Mouse (Mus musculus) stomach, embryonic 16.5 days (tissue): ENCODE measurements around the gene Atxn7l1. TPM values are rescaled to one million over a fixed set of nuclear protein-coding genes. Genes with fewer than 3 reads are reported as not detected.
A peak's percentile ranks its signal among the peaks of the same experiment; 100 is the strongest.

ENCODE experiments used
- ATAC-seq: fragments of 200-750 bp; cut with Nextera tagmentation; 2 replicates; pipeline ENCODE4 v1.8.0; 2017; ENCODE audit warnings: moderate number of reproducible peaks, moderate TSS enrichment; ENCODE audit not compliant: insufficient read depth, low FRiP score
- H3K27ac ChIP-seq: fragments of 300-500 bp; sonication (generic); 2 replicates; pipeline ENCODE4 v1.5.1; 2014; ENCODE audit warnings: low read length
- H3K27me3 ChIP-seq: fragments of 300-500 bp; sonication (generic); 2 replicates; pipeline ENCODE4 v1.6.1; 2014; ENCODE audit warnings: low read length, control low read depth, mixed read lengths; ENCODE audit not compliant: control insufficient read depth, insufficient read depth
- H3K36me3 ChIP-seq: fragments of 300-500 bp; sonication (generic); 2 replicates; pipeline ENCODE4 v1.6.1; 2014; ENCODE audit warnings: low read length; ENCODE audit not compliant: control insufficient read depth, insufficient read depth
- H3K4me1 ChIP-seq: fragments of 300-500 bp; sonication (generic); 2 replicates; pipeline ENCODE4 v1.6.1; 2014; ENCODE audit warnings: low read length, control low read depth, mixed read lengths; ENCODE audit not compliant: control insufficient read depth, insufficient read depth
- H3K4me2 ChIP-seq: fragments of 300-500 bp; sonication (generic); 2 replicates; pipeline ENCODE4 v1.6.1; 2014; ENCODE audit warnings: low read depth, low read length, mixed read lengths
- H3K4me3 ChIP-seq: fragments of 300-500 bp; sonication (generic); replicated peaks from 2 replicates; pipeline ENCODE4 v1.5.1; 2014; ENCODE audit warnings: mild to moderate bottlenecking, low read length
- H3K9ac ChIP-seq: fragments of 300-500 bp; sonication (generic); 2 replicates; pipeline ENCODE4 v1.6.1; 2014; ENCODE audit warnings: low read length
- H3K9me3 ChIP-seq: fragments of 300-500 bp; sonication (generic); replicated peaks from 2 replicates; pipeline ENCODE4 v1.6.1; 2016; ENCODE audit warnings: low read length, control low read depth; ENCODE audit not compliant: control insufficient read depth
- WGBS: fragments of 180-500 bp; shearing (Covaris S2); extraction: QIAGEN DNeasy Blood & Tissue Kit; methylation state at CpG from one replicate; pipeline ENCODE4 v1.1.7; 2014; 5-methylcytosine and 5-hydroxymethylcytosine counted together
- polyA plus RNA-seq: library from polyadenylated mRNA; unstranded; fragments of >200 nt; fragmentation: Nextera tagmentation; extraction: Ambion mirVana; gene quantifications from 2 replicates; pipeline ENCODE4 v1.2.1, GENCODE M21; 2015

Atxn7l1 gene
- polyA plus RNA-seq, 1 experiment from 2014 or later: 13.3 TPM

GRCm38 (mm10) chr12:33197746-33198145 lies 50.3 kb downstream of the Atxn7l1 start:
- no peaks in the 10 kb centered on the region for H3K9me3 ChIP-seq
- H3K4me3 ChIP-seq: no peak overlapping the region
- ATAC-seq: no peak
- peaks cover 11% of the 10 kb centered on the region; the same call in 1 of the 2 replicates for H3K4me1 ChIP-seq
- no peak overlapping the region for H3K27ac ChIP-seq
- no peak overlapping the region for H3K4me2 ChIP-seq
- H3K36me3 ChIP-seq: no peaks in the 10 kb centered on the region
- H3K27me3 ChIP-seq: no peaks in the 10 kb centered on the region
- 75% methylated on average over 6 of the region's 6 CpGs for WGBS
- H3K9ac ChIP-seq: no peak overlapping the region

- no peak overlapping the region for H3K9ac ChIP-seq
- 87% methylated on average over 6 of the region's 6 CpGs for WGBS
- H3K36me3 ChIP-seq: no peaks in the 10 kb centered on the region
- H3K27me3 ChIP-seq: no peaks in the 10 kb centered on the region
- no peaks in the 10 kb centered on the region for H3K9me3 ChIP-seq
- no peak; the same call in 1 of the 2 replicates for ATAC-seq
- no peaks in the 10 kb centered on the region for H3K4me1 ChIP-seq
- no peak overlapping the region for H3K4me2 ChIP-seq
- no peak overlapping the region for H3K27ac ChIP-seq
- no peak overlapping the region for H3K4me3 ChIP-seq
Observed at GRCm38 (mm10) chr12:33201068-33201467, 53.6 kb downstream of the Atxn7l1 start.

GRCm38 (mm10) chr12:33201491-33202210 lies 54.2 kb downstream of the Atxn7l1 start:
- Histone ChIP-seq H3K27ac (no peak overlapping the region), H3K9me3 (no peaks in the 10 kb centered on the region), H3K4me1 (no peaks in the 10 kb centered on the region), H3K36me3 (no peaks in the 10 kb centered on the region), H3K27me3 (no peaks in the 10 kb centered on the region), H3K4me3 (no peak overlapping the region), H3K9ac (no peak overlapping the region), H3K4me2 (no peak overlapping the region)
- ATAC-seq: no peak
- 66% methylated on average over 7 of the region's 7 CpGs for whole genome bisulfite sequencing

- no peaks in the 10 kb centered on the region for H3K9me3 ChIP-seq
- H3K4me2 ChIP-seq: no peak overlapping the region
- H3K4me3 ChIP-seq: no peak overlapping the region
- no peak for ATAC-seq
- 83% methylated on average over 4 of the region's 4 CpGs for WGBS
- H3K27ac ChIP-seq: no peak overlapping the region
- H3K4me1 ChIP-seq: no peaks in the 10 kb centered on the region
- no peaks in the 10 kb centered on the region for H3K27me3 ChIP-seq
- H3K36me3 ChIP-seq: no peaks in the 10 kb centered on the region
- H3K9ac ChIP-seq: no peak overlapping the region
Observed at GRCm38 (mm10) chr12:33205255-33205654, 57.8 kb downstream of the Atxn7l1 start.

GRCm38 (mm10) chr12:33206300-33206699 lies 58.8 kb downstream of the Atxn7l1 start:
- Histone ChIP-seq H3K4me3 (no peak overlapping the region), H3K36me3 (no peaks in the 10 kb centered on the region), H3K9ac (no peak overlapping the region), H3K9me3 (no peaks in the 10 kb centered on the region), H3K27ac (no peak overlapping the region), H3K4me2 (no peak overlapping the region), H3K27me3 (no peaks in the 10 kb centered on the region), H3K4me1 (no peaks in the 10 kb centered on the region)
- 83% methylated on average over 6 of the region's 6 CpGs for WGBS
- no peak for ATAC-seq

GRCm38 (mm10) chr12:33210856-33211255 lies 63.4 kb downstream of the Atxn7l1 start:
- H3K9ac ChIP-seq: no peak overlapping the region
- H3K36me3 ChIP-seq: no peaks in the 10 kb centered on the region
- no peak for ATAC-seq
- no peak overlapping the region for H3K27ac ChIP-seq
- no peaks in the 10 kb centered on the region for H3K4me1 ChIP-seq
- WGBS: 70% methylated on average over 4 of the region's 4 CpGs
- H3K27me3 ChIP-seq: no peaks in the 10 kb centered on the region
- no peak overlapping the region for H3K4me2 ChIP-seq
- no peaks in the 10 kb centered on the region for H3K9me3 ChIP-seq
- H3K4me3 ChIP-seq: no peak overlapping the region

GRCm38 (mm10) chr12:33218215-33218859 lies 70.8 kb downstream of the Atxn7l1 start:
- H3K9ac ChIP-seq: no peak overlapping the region
- H3K27ac ChIP-seq: no peak overlapping the region
- peaks cover 22% of the 10 kb centered on the region for H3K4me1 ChIP-seq
- no peak overlapping the region for H3K4me2 ChIP-seq
- ATAC-seq: no peak
- H3K9me3 ChIP-seq: no peaks in the 10 kb centered on the region
- no peaks in the 10 kb centered on the region for H3K27me3 ChIP-seq
- H3K36me3 ChIP-seq: no peaks in the 10 kb centered on the region
- 64% methylated on average over 9 of the region's 9 CpGs for whole genome bisulfite sequencing
- no peak overlapping the region for H3K4me3 ChIP-seq

- Histone ChIP-seq H3K4me2 (no peak overlapping the region), H3K36me3 (no peaks in the 10 kb centered on the region), H3K4me1 (peaks cover 22% of the 10 kb centered on the region), H3K9me3 (no peaks in the 10 kb centered on the region), H3K9ac (no peak overlapping the region), H3K27me3 (no peaks in the 10 kb centered on the region), H3K27ac (peak overlapping the region; percentile 77; the same call in 1 of the 2 replicates), H3K4me3 (no peak overlapping the region)
- no peak for ATAC-seq
- 74% methylated on average over 7 of the region's 7 CpGs for WGBS
Observed at GRCm38 (mm10) chr12:33219436-33219835, 71.9 kb downstream of the Atxn7l1 start.

GRCm38 (mm10) chr12:33220081-33220480 lies 72.6 kb downstream of the Atxn7l1 start:
- Histone ChIP-seq H3K27ac (peak overlapping the region; percentile 77), H3K4me2 (no peak overlapping the region), H3K9ac (no peak overlapping the region), H3K9me3 (no peaks in the 10 kb centered on the region), H3K27me3 (no peaks in the 10 kb centered on the region), H3K4me1 (peaks cover 22% of the 10 kb centered on the region), H3K36me3 (no peaks in the 10 kb centered on the region), H3K4me3 (no peak overlapping the region)
- ATAC-seq: no peak
- 72% methylated on average over 5 of the region's 5 CpGs for WGBS
